Mouse (Mus musculus) heart, postnatal 0 days (tissue): ENCODE measurements around the gene 3110009E18Rik.

Experiments used
- CTCF ChIP-seq: IDR thresholded peaks from 2 replicates; pipeline ENCODE4 v1.5.1; 2016; ENCODE audit warnings: antibody characterized with exemption, control low read depth, low read depth
- EP300 ChIP-seq: IDR thresholded peaks from 2 replicates; pipeline ENCODE4 v1.6.1; 2016; ENCODE audit warnings: antibody characterized with exemption, low read depth

GRCm38 (mm10) chr1:120138923-120139540 is 18.0 kb downstream of the 3110009E18Rik start:
- TF ChIP-seq CTCF (no peak), EP300 (no peak)
